Mouse (Mus musculus): ENCODE results near the gene Tmem8.

Tmem8 gene

GRCm38 (mm10) chr17:26142796-26143195, 29.7 kb downstream of the Tmem8 start:
- no peak for DNase-seq (ENCODE audit: low spot score)

GRCm38 (mm10) chr17:26143386-26143785, 30.3 kb downstream of the Tmem8 start:
- DNase-seq (ENCODE audit: low spot score): no peak

GRCm38 (mm10) chr17:26149056-26149455, 36.0 kb downstream of the Tmem8 start:
- no peak for DNase-seq (ENCODE audit: low spot score)

GRCm38 (mm10) chr17:26151886-26152630, 39.0 kb downstream of the Tmem8 start:
- no peak for DNase-seq (ENCODE audit: low spot score)

- no peak for DNase-seq (ENCODE audit: low spot score)
Measured at GRCm38 (mm10) chr17:26162736-26163135, 49.6 kb downstream of the Tmem8 start.

GRCm38 (mm10) chr17:26168039-26168438, 54.9 kb downstream of the Tmem8 start:
- peak; percentile 79 for DNase-seq (ENCODE audit: low spot score)
